Mouse (Mus musculus) C2C12 (cell line): ENCODE measurements at regions not wholly inside any gene's neighbourhood (a gene's known extent, or its start where the extent isn't known, plus 50 kb on each side); places are given as distances from the start of the nearest gene placed in this dataset.

Experiments used
- CEBPB ChIP-seq: IDR thresholded peaks from one replicate; pipeline ENCODE4 v1.6.1; 2011; ENCODE audit warnings: low read depth, mild to moderate bottlenecking, control low read depth, moderate library complexity
- CTCF ChIP-seq: IDR thresholded peaks from one replicate; pipeline ENCODE4 v1.5.1; 2011; ENCODE audit not compliant: control insufficient read depth, insufficient read depth, insufficient read length
- FOSL1 ChIP-seq: IDR thresholded peaks from one replicate; pipeline ENCODE4 v1.8.0; 2011; ENCODE audit warnings: mild to moderate bottlenecking, low read length; ENCODE audit not compliant: poor library complexity, insufficient read depth, severe bottlenecking
- MAX ChIP-seq: IDR thresholded peaks from one replicate; pipeline ENCODE4 v1.6.1; 2011; ENCODE audit warnings: mild to moderate bottlenecking, control low read depth
- MYOD1 ChIP-seq: IDR thresholded peaks from one replicate; pipeline ENCODE4 v1.6.1; 2011; ENCODE audit warnings: low read depth; ENCODE audit not compliant: control insufficient read depth, insufficient read length
- MYOG ChIP-seq: IDR thresholded peaks from one replicate; pipeline ENCODE4 v1.6.1; 2011; ENCODE audit not compliant: control insufficient read depth, insufficient read length; ENCODE audit errors: extremely low read depth
- USF1 ChIP-seq: IDR thresholded peaks from one replicate; pipeline ENCODE4 v1.6.1; 2011; ENCODE audit warnings: low read depth, mild to moderate bottlenecking, control low read depth, moderate library complexity

- TF ChIP-seq CTCF = no peak
- no peak for TF ChIP-seq CEBPB
- TF ChIP-seq FOSL1 = no peak
- no peak for TF ChIP-seq USF1
- no peak for TF ChIP-seq MYOG
- no peak for TF ChIP-seq MYOD1
- no peak for TF ChIP-seq MAX
Measured at GRCm38 (mm10) chrX:11415662-11416061, 88.0 kb downstream of the H2al1j start.
